Mouse (Mus musculus) gastrocnemius, postnatal 36 days (tissue): ENCODE measurements around the gene Fam131a. TPM values are rescaled to one million over a fixed set of nuclear protein-coding genes. Genes with fewer than 3 reads are reported as not detected.

Experiments
- DNase-seq, 2 experiments: peaks; one replicate each; pipeline ENCODE4 v3.0.0; 2022
- intact Hi-C: fragments of 180-260 bp; cut with DNase I; formaldehyde crosslinking; loops from one replicate; pipeline ENCODE4 v1.15.1; 2025
- total RNA-seq, 2 experiments: library from RNA; stranded (reverse); gene quantifications; 2 replicates each; pipeline ENCODE4 v1.2.3; 2021

Gene Fam131a
- total RNA-seq, 2 experiments from 2014 or later, result 50.1 to 79.3 TPM

GRCm38 (mm10) chr16:20736168-20736567 is 43.1 kb downstream of the Fam131a start:
- intact Hi-C loops, result no loop called here
- no peak for DNase-seq

GRCm38 (mm10) chr16:20736823-20737222 is 43.8 kb downstream of the Fam131a start:
- intact Hi-C loops, result no loop called here

GRCm38 (mm10) chr16:20739845-20740244 is 46.8 kb downstream of the Fam131a start:
- intact Hi-C loops, result no loop called here

More at GRCm38 (mm10) chr16:20736823-20737222, 43.8 kb downstream of the Fam131a start:
- DNase-seq, result no peak

GRCm38 (mm10) chr16:20746641-20747040 is 53.6 kb downstream of the Fam131a start:
- intact Hi-C loops, result no loop called here
- DNase-seq, result peak; percentile 59 to 77

More at GRCm38 (mm10) chr16:20739845-20740244, 46.8 kb downstream of the Fam131a start:
- no peak for DNase-seq

- intact Hi-C loops, result no loop called here
- no peak for DNase-seq
Observed at GRCm38 (mm10) chr16:20750518-20750917, 57.5 kb downstream of the Fam131a start.

Other genes starting within 250 kb of the Fam131a start
- 10 to 100 TPM; 44.2 to 56.1 TPM for gene Eif2b5, start 194.4 kb upstream of the Fam131a start, total RNA-seq
- gene Dvl3, start 176.3 kb upstream of the Fam131a start, total RNA-seq, result 10 to 100 TPM; 27.8 to 28.8 TPM
- gene Ap2m1, start 157.8 kb upstream of the Fam131a start, total RNA-seq, result 100 to 1,000 TPM; 133 to 135 TPM
- gene Abcf3, start 144.7 kb upstream of the Fam131a start, total RNA-seq, result 10 to 100 TPM; 51.0 to 69.7 TPM
- not detected for gene Vwa5b2, start 103.8 kb upstream of the Fam131a start, total RNA-seq
- gene Eef1akmt4, start 81.6 kb upstream of the Fam131a start, total RNA-seq, result 1 to 10 TPM; 3.7 to 5.5 TPM
- not detected for gene Gm49333, start 81.6 kb upstream of the Fam131a start, total RNA-seq
- 10 to 100 TPM; 12.7 to 15.8 TPM for gene Alg3, start 81.5 kb upstream of the Fam131a start, total RNA-seq
- gene Camk2n2, start 72.0 kb upstream of the Fam131a start, total RNA-seq, result 1 to 10 TPM; 1.0 to 1.3 TPM
- under 1 TPM; 0.30 to 0.41 TPM for gene Ece2, start 63.4 kb upstream of the Fam131a start, total RNA-seq
- 100 to 1,000 TPM; 189 to 197 TPM for gene Psmd2, start 41.6 kb upstream of the Fam131a start, total RNA-seq
- 100 to 1,000 TPM; 395 to 402 TPM for gene Eif4g1, start 24.9 kb upstream of the Fam131a start, total RNA-seq
- 1 to 10 TPM; 7.7 to 9.3 TPM for gene Polr2h, start 24.4 kb downstream of the Fam131a start, total RNA-seq
- gene Clcn2, start 24.5 kb downstream of the Fam131a start, total RNA-seq, result 1 to 10 TPM in 1 of 2 experiments, under 1 TPM in 1; 0.99 to 1.0 TPM
- gene Chrd, start 39.9 kb downstream of the Fam131a start, total RNA-seq, result 1 to 10 TPM; 2.3 to 3.0 TPM
- gene Thpo, start 41.3 kb downstream of the Fam131a start, total RNA-seq, result 1 to 10 TPM; 3.6 to 4.0 TPM